Mouse (Mus musculus): Measurements from ENCODE around the gene Rnpepl1. TPM values are rescaled to one million over a fixed set of nuclear protein-coding genes. Genes with fewer than 3 reads are reported as not detected.

Rnpepl1 gene
- polyA plus RNA-seq, 1 experiment, result 31.1 TPM

DNA sequence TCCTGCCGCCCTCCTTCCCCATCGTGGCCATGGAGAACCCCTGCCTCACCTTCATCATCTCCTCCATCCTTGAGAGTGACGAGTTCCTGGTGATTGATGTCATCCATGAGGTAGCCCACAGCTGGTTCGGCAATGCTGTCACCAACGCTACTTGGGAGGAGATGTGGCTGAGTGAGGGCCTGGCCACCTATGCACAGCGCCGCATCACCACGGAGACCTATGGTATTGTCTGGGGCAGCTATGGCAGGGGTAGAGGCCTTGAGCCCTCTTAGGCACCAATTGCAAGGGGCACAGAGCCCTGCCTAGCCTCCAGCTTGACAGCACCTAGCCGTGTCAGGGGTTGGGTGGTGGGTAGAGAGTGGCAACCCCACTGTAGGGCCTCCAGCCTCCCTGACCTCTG, 6.1 kb downstream of the Rnpepl1 start:
- no peaks in the 10 kb centered on the region for H3K9me3 ChIP-seq (replicated peaks; ENCODE audit: control insufficient read depth, insufficient read depth, low read length, poor library complexity, severe bottlenecking)
- no peak overlapping the region for H3K27ac ChIP-seq (ENCODE audit: insufficient read depth, low read length)
- no peak overlapping the region for H3K4me3 ChIP-seq (ENCODE audit: low read depth, low read length)
- H3K27me3 ChIP-seq (ENCODE audit: control insufficient read depth, insufficient read depth, low read length, poor library complexity, severe bottlenecking), result no peaks in the 10 kb centered on the region
- no peaks in the 10 kb centered on the region for H3K36me3 ChIP-seq (ENCODE audit: control insufficient read depth, insufficient read depth, low read length, poor library complexity, severe bottlenecking)
- H3K9ac ChIP-seq (ENCODE audit: low read depth, poor library complexity, severe bottlenecking), result no peak overlapping the region
- TF ChIP-seq EP300 (IDR thresholded peaks at IDR 0.05; ENCODE audit: insufficient read depth, low read depth, low read length) (no peak), POLR2A (IDR thresholded peaks at IDR 0.05; ENCODE audit: insufficient read depth, low read length) (no peak), CTCF (IDR thresholded peaks at IDR 0.05; ENCODE audit: low read depth, low read length) (no peak)
- H3K4me1 ChIP-seq (ENCODE audit: control insufficient read depth, insufficient read depth, low read length), result no peaks in the 10 kb centered on the region

DNA sequence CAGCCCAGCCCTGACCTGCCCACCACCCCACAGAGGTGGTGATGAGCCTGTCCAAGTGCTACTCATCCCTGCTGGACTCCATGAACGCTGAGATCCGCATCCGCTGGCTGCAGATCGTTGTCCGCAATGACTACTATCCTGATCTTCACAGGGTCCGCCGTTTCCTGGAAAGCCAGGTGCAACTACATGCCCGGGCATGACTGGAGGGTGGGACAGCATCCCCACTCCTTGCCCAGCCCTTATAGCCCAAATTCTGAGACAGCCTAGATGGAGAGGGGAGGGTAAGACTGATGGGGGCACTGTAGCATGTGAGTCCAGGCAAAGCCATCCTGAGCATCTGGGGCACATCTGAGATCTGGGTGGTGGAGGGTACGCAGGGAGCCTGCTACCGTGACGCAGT, 8.6 kb downstream of the Rnpepl1 start:
- Histone ChIP-seq H3K27me3 (ENCODE audit: control insufficient read depth, insufficient read depth, low read length, poor library complexity, severe bottlenecking) (no peaks in the 10 kb centered on the region), H3K4me3 (ENCODE audit: low read depth, low read length) (peak overlapping the region; percentile 30), H3K36me3 (ENCODE audit: control insufficient read depth, insufficient read depth, low read length, poor library complexity, severe bottlenecking) (no peaks in the 10 kb centered on the region), H3K9me3 (replicated peaks; ENCODE audit: control insufficient read depth, insufficient read depth, low read length, poor library complexity, severe bottlenecking) (no peaks in the 10 kb centered on the region), H3K27ac (ENCODE audit: insufficient read depth, low read length) (peak overlapping the region; percentile 39), H3K9ac (ENCODE audit: low read depth, poor library complexity, severe bottlenecking) (peak overlapping the region; percentile 31), H3K4me1 (ENCODE audit: control insufficient read depth, insufficient read depth, low read length) (no peaks in the 10 kb centered on the region)
- no peak for TF ChIP-seq CTCF (IDR thresholded peaks at IDR 0.05; ENCODE audit: low read depth, low read length)
- TF ChIP-seq POLR2A (IDR thresholded peaks at IDR 0.05; ENCODE audit: insufficient read depth, low read length), result no peak
- TF ChIP-seq EP300 (IDR thresholded peaks at IDR 0.05; ENCODE audit: insufficient read depth, low read depth, low read length), result peak; percentile 83

DNA sequence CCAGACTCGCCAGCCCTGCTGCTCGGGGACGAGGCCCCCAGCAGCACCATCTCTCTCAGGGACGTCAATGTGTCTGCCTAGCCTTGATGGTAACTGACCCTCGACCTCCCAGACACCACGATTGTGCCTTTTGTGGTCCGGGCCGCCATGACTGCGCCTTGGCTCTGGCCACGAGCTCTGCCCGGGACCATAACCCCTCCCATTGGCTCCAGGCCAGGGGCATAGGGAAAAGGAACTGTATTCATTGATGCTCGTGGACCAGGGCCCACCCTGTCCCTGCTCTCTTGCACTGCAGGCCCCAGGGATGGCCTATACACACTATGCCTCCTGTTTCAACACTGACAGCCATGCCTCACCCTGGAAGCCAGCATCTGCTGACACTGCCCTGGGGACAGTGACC, 9.2 kb downstream of the Rnpepl1 start:
- peak overlapping the region; percentile 39; the same call in 1 of the 2 replicates for H3K27ac ChIP-seq (ENCODE audit: insufficient read depth, low read length)
- peak overlapping the region; percentile 31 for H3K9ac ChIP-seq (ENCODE audit: low read depth, poor library complexity, severe bottlenecking)

DNA sequence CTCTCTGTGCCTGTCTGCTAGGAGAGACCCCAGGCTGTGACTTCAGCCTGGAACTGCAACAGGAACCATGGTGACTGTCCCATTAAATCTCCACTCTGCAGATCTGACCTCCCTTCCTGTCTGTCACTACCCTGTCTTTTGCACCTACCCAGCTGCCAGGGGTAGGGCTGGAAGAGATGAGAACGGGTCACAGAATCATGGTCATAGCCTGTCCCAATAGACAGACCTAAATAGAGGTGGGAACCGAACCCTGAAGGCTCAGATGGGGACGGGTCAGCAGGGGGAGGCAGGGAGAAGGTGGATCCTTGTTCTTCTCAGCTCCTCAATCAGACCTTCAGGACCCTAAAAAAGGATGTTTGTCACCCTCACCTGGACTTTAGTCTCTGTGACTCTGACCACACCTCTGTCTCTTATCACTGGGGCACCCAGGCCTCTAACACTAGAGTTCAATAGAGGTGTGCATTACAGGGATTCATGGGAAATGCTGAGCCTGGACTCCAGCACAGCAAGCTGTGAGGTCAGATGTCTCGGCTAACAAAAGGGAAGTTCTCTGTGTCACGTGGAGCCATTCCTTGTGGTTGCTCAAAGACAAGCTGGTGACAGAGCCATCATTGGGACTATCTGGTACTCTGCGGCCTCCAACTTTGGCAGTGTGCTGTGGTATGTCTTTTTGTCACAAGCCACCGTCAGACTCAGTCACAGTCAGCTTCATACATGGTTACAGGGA, 10.1 kb downstream of the Rnpepl1 start:
- no peak overlapping the region for H3K27ac ChIP-seq (ENCODE audit: insufficient read depth, low read length)
- no peaks in the 10 kb centered on the region for H3K36me3 ChIP-seq (ENCODE audit: control insufficient read depth, insufficient read depth, low read length, poor library complexity, severe bottlenecking)
- TF ChIP-seq CTCF (IDR thresholded peaks at IDR 0.05; ENCODE audit: low read depth, low read length) (no peak), EP300 (IDR thresholded peaks at IDR 0.05; ENCODE audit: insufficient read depth, low read depth, low read length) (no peak), POLR2A (IDR thresholded peaks at IDR 0.05; ENCODE audit: insufficient read depth, low read length) (no peak)
- no peaks in the 10 kb centered on the region for H3K4me1 ChIP-seq (ENCODE audit: control insufficient read depth, insufficient read depth, low read length)
- H3K27me3 ChIP-seq (ENCODE audit: control insufficient read depth, insufficient read depth, low read length, poor library complexity, severe bottlenecking), result no peaks in the 10 kb centered on the region
- H3K4me3 ChIP-seq (ENCODE audit: low read depth, low read length), result no peak overlapping the region
- H3K9ac ChIP-seq (ENCODE audit: low read depth, poor library complexity, severe bottlenecking), result no peak overlapping the region
- H3K9me3 ChIP-seq (replicated peaks; ENCODE audit: control insufficient read depth, insufficient read depth, low read length, poor library complexity, severe bottlenecking), result no peaks in the 10 kb centered on the region

More for the DNA sequence above, 9.2 kb downstream of the Rnpepl1 start:
- Histone ChIP-seq H3K4me3 (ENCODE audit: low read depth, low read length) (peak overlapping the region; percentile 30), H3K27me3 (ENCODE audit: control insufficient read depth, insufficient read depth, low read length, poor library complexity, severe bottlenecking) (no peaks in the 10 kb centered on the region), H3K4me1 (ENCODE audit: control insufficient read depth, insufficient read depth, low read length) (no peaks in the 10 kb centered on the region), H3K36me3 (ENCODE audit: control insufficient read depth, insufficient read depth, low read length, poor library complexity, severe bottlenecking) (no peaks in the 10 kb centered on the region), H3K9me3 (replicated peaks; ENCODE audit: control insufficient read depth, insufficient read depth, low read length, poor library complexity, severe bottlenecking) (no peaks in the 10 kb centered on the region)
- TF ChIP-seq CTCF (IDR thresholded peaks at IDR 0.05; ENCODE audit: low read depth, low read length), result no peak
- no peak for TF ChIP-seq POLR2A (IDR thresholded peaks at IDR 0.05; ENCODE audit: insufficient read depth, low read length)
- no peak for TF ChIP-seq EP300 (IDR thresholded peaks at IDR 0.05; ENCODE audit: insufficient read depth, low read depth, low read length)

DNA sequence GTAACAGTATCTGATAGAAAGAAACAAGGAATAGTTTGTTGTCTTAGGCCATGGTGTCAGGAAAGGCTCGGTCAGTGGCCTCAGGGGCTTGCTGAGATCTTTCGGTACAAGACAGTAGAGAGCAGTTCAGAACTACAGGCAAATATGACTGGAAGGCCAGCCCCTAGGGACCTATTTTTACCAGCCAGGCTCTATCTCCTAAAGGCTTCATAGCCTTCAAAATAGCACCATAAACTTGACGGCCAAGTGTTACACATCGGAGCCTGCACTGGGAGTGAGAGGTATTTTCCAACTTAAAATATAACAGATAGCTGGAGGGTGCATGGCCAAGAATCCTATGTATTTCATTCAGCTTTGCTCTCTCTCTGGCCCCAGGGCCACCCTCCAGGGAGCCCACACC, 10.9 kb downstream of the Rnpepl1 start:
- Histone ChIP-seq H3K27ac (ENCODE audit: insufficient read depth, low read length) (no peak overlapping the region), H3K4me1 (ENCODE audit: control insufficient read depth, insufficient read depth, low read length) (no peaks in the 10 kb centered on the region), H3K9me3 (replicated peaks; ENCODE audit: control insufficient read depth, insufficient read depth, low read length, poor library complexity, severe bottlenecking) (no peaks in the 10 kb centered on the region), H3K9ac (ENCODE audit: low read depth, poor library complexity, severe bottlenecking) (no peak overlapping the region), H3K4me3 (ENCODE audit: low read depth, low read length) (no peak overlapping the region), H3K36me3 (ENCODE audit: control insufficient read depth, insufficient read depth, low read length, poor library complexity, severe bottlenecking) (no peaks in the 10 kb centered on the region), H3K27me3 (ENCODE audit: control insufficient read depth, insufficient read depth, low read length, poor library complexity, severe bottlenecking) (no peaks in the 10 kb centered on the region)
- TF ChIP-seq EP300 (IDR thresholded peaks at IDR 0.05; ENCODE audit: insufficient read depth, low read depth, low read length) (no peak), CTCF (IDR thresholded peaks at IDR 0.05; ENCODE audit: low read depth, low read length) (no peak), POLR2A (IDR thresholded peaks at IDR 0.05; ENCODE audit: insufficient read depth, low read length) (no peak)

DNA sequence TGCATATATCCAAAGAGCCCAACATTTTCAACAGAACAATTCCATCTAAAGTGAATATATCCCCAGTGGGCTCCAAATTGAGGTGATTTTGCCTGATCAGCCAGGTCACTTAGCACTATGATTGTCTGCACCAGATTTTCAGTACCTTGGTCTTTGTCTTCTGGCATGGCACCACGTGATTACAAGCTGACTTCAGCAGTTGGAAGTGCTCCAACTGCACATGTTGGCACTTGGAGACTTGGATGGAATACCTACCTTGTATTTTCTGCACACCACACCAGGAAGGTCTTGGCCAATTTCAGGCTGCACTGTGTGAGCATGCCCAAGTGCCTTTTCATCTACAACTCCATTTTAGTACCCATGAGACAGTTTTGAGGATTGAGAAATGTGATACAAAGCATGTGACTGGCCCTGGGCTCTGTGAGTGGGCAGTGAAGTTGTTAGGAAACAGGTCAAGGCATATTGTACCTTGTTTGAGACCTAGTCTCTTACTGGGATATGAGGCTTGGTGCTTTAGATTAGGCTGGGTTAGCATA, 19.7 kb downstream of the Rnpepl1 start:
- Histone ChIP-seq H3K36me3 (ENCODE audit: control insufficient read depth, insufficient read depth, low read length, poor library complexity, severe bottlenecking) (no peaks in the 10 kb centered on the region), H3K4me1 (ENCODE audit: control insufficient read depth, insufficient read depth, low read length) (peaks cover 1% of the 10 kb centered on the region), H3K27me3 (ENCODE audit: control insufficient read depth, insufficient read depth, low read length, poor library complexity, severe bottlenecking) (no peaks in the 10 kb centered on the region), H3K9me3 (replicated peaks; ENCODE audit: control insufficient read depth, insufficient read depth, low read length, poor library complexity, severe bottlenecking) (no peaks in the 10 kb centered on the region), H3K27ac (ENCODE audit: insufficient read depth, low read length) (no peak overlapping the region), H3K4me3 (ENCODE audit: low read depth, low read length) (no peak overlapping the region), H3K9ac (ENCODE audit: low read depth, poor library complexity, severe bottlenecking) (no peak overlapping the region)
- TF ChIP-seq EP300 (IDR thresholded peaks at IDR 0.05; ENCODE audit: insufficient read depth, low read depth, low read length) (no peak), CTCF (IDR thresholded peaks at IDR 0.05; ENCODE audit: low read depth, low read length) (no peak), POLR2A (IDR thresholded peaks at IDR 0.05; ENCODE audit: insufficient read depth, low read length) (no peak)
